Mouse (Mus musculus) MEL (cell line): ENCODE data around the gene Myl6b.

Source experiments
- CTCF ChIP-seq, 3 experiments: IDR thresholded peaks in 2 of 3; conservative IDR thresholded peaks in 1 of 3; 2 replicates each; pipeline ENCODE4 v1.5.1; 2011 to 2012; ENCODE audit warnings: low read length in 3 of 3, low read depth in 2 of 3, mild to moderate bottlenecking in 2 of 3, improper control_type of control experiment in 1 of 3, inconsistent platforms in 1 of 3, mixed read lengths in 1 of 3, moderate library complexity in 1 of 3; ENCODE audit not compliant: control insufficient read depth in 1 of 3, insufficient read depth in 1 of 3, poor library complexity in 1 of 3, severe bottlenecking in 1 of 3
- ETS1 ChIP-seq: IDR thresholded peaks from 2 replicates; pipeline ENCODE4 v1.6.1; 2012; ENCODE audit warnings: low read depth, mild to moderate bottlenecking, inconsistent platforms, low read length, improper control_type of control experiment, moderate library complexity
- GATA1 ChIP-seq: IDR thresholded peaks from 2 replicates; pipeline ENCODE4 v1.6.1; 2011; ENCODE audit warnings: low read depth, low read length, improper control_type of control experiment
- KAT2A ChIP-seq: conservative IDR thresholded peaks from 2 replicates; pipeline ENCODE4 v1.6.1; 2012; ENCODE audit warnings: low read depth, low read length, improper control_type of control experiment, inconsistent platforms
- MAX ChIP-seq: IDR thresholded peaks from 2 replicates; pipeline ENCODE4 v1.6.1; 2011; ENCODE audit warnings: low read length, improper control_type of control experiment
- POLR2A ChIP-seq, 2 experiments: IDR thresholded peaks; 2 replicates each; pipeline ENCODE4 v1.6.1; 2011 to 2012; ENCODE audit warnings: low read length in 2 of 2, mild to moderate bottlenecking in 2 of 2, control low read depth in 1 of 2, improper control_type of control experiment in 1 of 2, low read depth in 1 of 2, moderate library complexity in 1 of 2; ENCODE audit not compliant: control insufficient read depth in 1 of 2, insufficient read depth in 1 of 2, poor library complexity in 1 of 2
- POLR2AphosphoS2 ChIP-seq: IDR thresholded peaks from 2 replicates; pipeline ENCODE4 v1.6.1; 2011; ENCODE audit warnings: low read length, improper control_type of control experiment
- RAD21 ChIP-seq: IDR thresholded peaks from 2 replicates; pipeline ENCODE4 v1.6.1; 2011; ENCODE audit warnings: mild to moderate bottlenecking, low read depth, low read length, improper control_type of control experiment
- RCOR1 ChIP-seq: IDR thresholded peaks from 2 replicates; pipeline ENCODE4 v1.6.1; 2012; ENCODE audit warnings: low read depth, mild to moderate bottlenecking, inconsistent platforms, low read length, improper control_type of control experiment
- TCF12 ChIP-seq: IDR thresholded peaks from 2 replicates; pipeline ENCODE4 v1.6.1; 2014; ENCODE audit warnings: low read depth, mild to moderate bottlenecking, inconsistent platforms, low read length, improper control_type of control experiment, moderate library complexity
- USF1 ChIP-seq: IDR thresholded peaks from 2 replicates; pipeline ENCODE4 v1.6.1; 2014; ENCODE audit warnings: low read depth, mild to moderate bottlenecking, inconsistent platforms, low read length, improper control_type of control experiment, moderate library complexity

GRCm38 (mm10) chr10:128547361-128548032, 49.0 kb upstream of the Myl6b start, which contains the start of gene Zc3h10:
- TF ChIP-seq CTCF (IDR thresholded peaks at IDR 0.05 in 2 of 3, conservative IDR thresholded peaks at IDR 0.05 in 1 of 3; ENCODE audit: control insufficient read depth in 1 of 3, insufficient read depth in 1 of 3, low read depth in 2 of 3, low read length in 3 of 3, poor library complexity in 1 of 3, severe bottlenecking in 1 of 3) (peak in 2 of 3 experiments; percentile 31 to 49; a peak in 4 of 6 replicates), KAT2A (peak; percentile 89), POLR2AphosphoS2 (peak; percentile 100), MAX (peak; percentile 60; the same call in 1 of the 2 replicates), POLR2A (IDR thresholded peaks at IDR 0.05; ENCODE audit: control insufficient read depth in 1 of 2, insufficient read depth in 1 of 2, low read depth in 1 of 2, low read length in 2 of 2, poor library complexity in 1 of 2) (peak; percentile 81 to 96), USF1 (peak; percentile 66), TCF12 (peak; percentile 70; the same call in 1 of the 2 replicates), GATA1 (no peak), ETS1 (peak; percentile 66), RCOR1 (peak; percentile 51; the same call in 1 of the 2 replicates), RAD21 (no peak)
